Mouse (Mus musculus) layer of hippocampus, adult 6 months (tissue): ENCODE results near the gene Zbtb16. TPM values are rescaled to one million over a fixed set of nuclear protein-coding genes. Genes with fewer than 3 reads are reported as not detected.

Source experiments
- long read RNA-seq, 2 experiments: library from polyadenylated mRNA; unstranded; transcript quantifications; one replicate each; pipeline ENCODE4 v2.0.0; 2019 to 2020
- polyA plus RNA-seq: library from polyadenylated mRNA; unstranded; fragments of <200 nt; fragmentation: Nextera tagmentation; gene quantifications from 2 replicates; pipeline ENCODE4 v1.2.3, GENCODE M21; 2021

Zbtb16 gene
- 7.7 and 8.3 TPM in 2 replicates for polyA plus RNA-seq
- long read RNA-seq, experiment 1, full-length matches to known transcripts: 15 of 31 reads
- long read RNA-seq, experiment 1, partial matches to known transcripts: 5 of 31 reads
- long read RNA-seq, experiment 1, other reads (novel, unspliced or antisense): 11 of 31 reads
- long read RNA-seq, experiment 2, full-length matches to known transcripts: 9 of 48 reads
- long read RNA-seq, experiment 2, partial matches to known transcripts: 16 of 48 reads
- long read RNA-seq, experiment 2, other reads (novel, unspliced or antisense): 23 of 48 reads

DNA sequence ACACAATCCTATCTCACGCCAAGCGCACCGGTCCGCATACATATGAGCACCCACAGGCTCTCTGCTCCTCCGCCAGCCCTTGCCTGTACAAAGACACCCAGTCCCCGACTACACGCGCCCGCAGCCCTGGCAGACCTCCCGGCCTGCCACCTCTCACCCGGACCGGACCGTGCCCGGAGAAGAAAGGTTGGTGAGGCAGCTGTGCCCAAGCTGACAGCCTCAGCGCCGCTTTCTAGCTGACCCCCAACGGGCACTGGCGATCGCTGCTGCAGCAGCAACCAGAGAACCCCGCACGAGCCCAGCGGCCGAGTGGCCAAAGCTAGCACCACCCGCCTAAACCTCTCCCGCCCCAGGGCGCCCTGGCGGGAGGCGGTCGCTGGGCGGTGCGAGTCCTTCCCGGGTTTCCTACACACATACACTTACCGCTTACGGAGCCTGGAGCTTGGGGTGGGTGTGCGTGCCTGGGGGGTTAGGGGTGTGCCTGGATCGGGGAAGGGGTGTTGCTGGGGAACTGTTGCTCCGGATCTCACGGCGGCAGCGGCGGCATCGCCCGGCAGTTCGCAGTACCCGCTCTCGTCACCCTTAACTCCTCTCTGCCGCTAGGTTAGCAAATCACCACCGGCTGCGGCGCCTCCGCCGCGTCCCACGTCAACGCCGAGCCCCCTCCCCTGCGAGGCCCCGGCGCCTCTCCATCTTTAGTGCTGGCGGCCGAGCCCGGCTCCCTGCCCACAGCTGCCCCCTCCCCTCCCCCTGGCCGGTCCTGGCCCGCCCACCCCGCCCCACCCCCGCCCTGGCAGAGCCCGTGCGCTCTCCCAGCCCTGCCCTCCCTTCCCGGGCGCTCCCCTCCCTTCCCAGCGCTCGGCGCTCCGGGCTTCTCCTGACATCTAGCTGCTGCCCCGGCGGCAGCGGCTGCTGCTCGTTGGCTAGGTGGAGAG, at the start of gene Zbtb16:
Zbtb16 (minus strand) TSS at position 592 of the 935 bp plus-strand sequence.

DNA sequence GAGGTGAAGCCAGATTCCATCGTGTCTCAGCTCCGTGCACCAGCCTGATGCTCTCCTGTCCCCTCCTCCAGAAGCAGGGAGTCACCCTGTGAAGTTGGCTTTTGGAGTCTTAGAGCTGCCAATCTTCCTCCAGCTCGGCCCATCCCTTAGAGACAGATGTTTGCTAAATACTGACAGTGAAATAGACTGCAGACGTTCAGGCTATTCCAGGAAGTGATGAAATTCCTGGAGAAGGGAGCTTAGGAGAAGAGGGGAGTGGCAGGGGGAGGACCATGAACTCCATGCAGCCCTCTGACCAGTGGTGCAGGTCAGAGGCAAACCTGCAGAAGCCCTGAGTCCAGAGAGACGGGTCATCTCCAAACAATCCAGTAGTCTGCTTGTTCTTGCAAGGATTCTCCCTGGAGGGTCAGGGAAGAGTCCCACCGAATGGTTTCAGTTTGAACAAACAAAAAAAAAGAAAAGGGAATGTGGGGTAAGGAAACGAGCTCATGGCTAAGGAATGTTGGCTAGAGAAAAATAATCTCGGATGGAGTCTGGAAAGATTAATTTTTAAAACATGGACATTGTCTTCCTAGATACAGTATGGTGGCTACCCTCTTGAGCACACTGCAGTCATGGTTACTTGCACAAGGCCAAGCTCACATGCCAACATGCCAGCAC, 231.0 kb downstream of the Zbtb16 start, which contains the start of gene Nnmt:
Nnmt (minus strand) TSS at position 215 of the 660 bp plus-strand sequence.

Other genes with a start within 250 kb of the Zbtb16 start
- gene Nnmt, start 231.1 kb downstream of the Zbtb16 start, polyA plus RNA-seq: 4.0 and 5.3 TPM in 2 replicates
- 11.1 and 13.2 TPM in 2 replicates for gene Htr3a, start 74.9 kb upstream of the Zbtb16 start, polyA plus RNA-seq
- gene Htr3b, start 128.8 kb upstream of the Zbtb16 start, polyA plus RNA-seq: not detected in 2 replicates
- gene Usp28, start 149.2 kb upstream of the Zbtb16 start, polyA plus RNA-seq: 7.1 and 7.2 TPM in 2 replicates
- 4.1 and 5.5 TPM in 2 replicates for gene Zw10, start 219.4 kb upstream of the Zbtb16 start, polyA plus RNA-seq
- 0.87 and 1.0 TPM in 2 replicates for gene Tmprss5, start 245.0 kb upstream of the Zbtb16 start, polyA plus RNA-seq